ENCODE assay signal across 2 mouse cellular contexts in the genomic region with DNA sequence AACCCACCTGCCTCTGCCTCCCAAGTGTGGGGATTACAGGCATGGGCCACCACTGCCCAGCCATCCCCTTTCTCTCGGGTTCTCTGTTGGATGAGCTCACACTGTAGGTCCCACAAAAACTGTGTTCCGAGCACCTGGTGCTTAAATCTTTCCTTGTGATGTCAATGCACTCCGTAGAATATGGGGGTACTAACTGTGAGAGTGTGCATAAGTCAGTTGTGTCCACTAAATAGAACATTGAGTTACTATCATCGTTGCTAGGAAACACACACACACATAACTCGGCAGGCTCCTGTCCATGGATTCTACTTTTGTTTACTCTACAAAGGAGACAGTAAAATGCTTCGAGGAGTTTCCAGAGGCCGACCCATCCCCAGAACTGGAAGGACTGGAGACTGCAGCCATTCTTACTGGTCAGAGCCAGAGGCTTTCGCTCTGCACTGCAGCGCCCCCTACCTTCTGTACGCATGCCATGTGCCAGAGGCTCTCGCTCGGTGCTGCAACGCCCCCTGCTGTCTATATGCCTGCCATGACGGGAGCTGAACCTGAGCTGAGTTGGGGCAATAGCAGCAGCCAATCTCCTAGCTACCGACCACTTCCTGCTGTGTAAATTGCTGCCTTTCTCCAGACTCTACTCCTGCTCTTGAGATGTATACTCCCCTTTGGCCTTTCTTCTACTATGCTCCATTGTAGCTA.
TF ChIP-seq lines count a peak whose summit lies in the region.

No protein-coding gene starts in this region.

TF ChIP-seq in C2C12, 6 proteins besides CTCF, POLR2A, EP300 and RAD21 (continued from another document):
- no peak for TF ChIP-seq USF1 (IDR thresholded peaks at IDR 0.05; ENCODE audit: low read depth)

TF ChIP-seq in myocyte, 11 proteins besides CTCF, POLR2A, EP300 and RAD21:
- TF ChIP-seq MYOD1 (IDR thresholded peaks at IDR 0.05; ENCODE audit: control insufficient read depth in 1 of 3, insufficient read length in 2 of 3, low read depth in 2 of 3) (peak in 1 of 3 experiments; percentile 35), REST (IDR thresholded peaks at IDR 0.05; ENCODE audit: insufficient read depth, insufficient read length) (no peak), MYOG (IDR thresholded peaks at IDR 0.05; ENCODE audit: control insufficient read depth in 1 of 3, insufficient read depth in 1 of 3, insufficient read length in 2 of 3, low read depth in 2 of 3) (peak in 2 of 3 experiments; percentile 21 to 40), TCF3 (IDR thresholded peaks at IDR 0.05; ENCODE audit: insufficient read length, low read depth) (no peak), E2F4 (IDR thresholded peaks at IDR 0.05; ENCODE audit: insufficient read depth) (no peak), TCF12 (IDR thresholded peaks at IDR 0.05; ENCODE audit: insufficient read depth, poor library complexity, severe bottlenecking) (no peak), CEBPB (IDR thresholded peaks at IDR 0.05; ENCODE audit: insufficient read depth, poor library complexity, severe bottlenecking) (no peak), SRF (IDR thresholded peaks at IDR 0.05; ENCODE audit: control insufficient read depth, insufficient read length, low read depth) (peak; percentile 55), USF1 (IDR thresholded peaks at IDR 0.05; ENCODE audit: low read depth) (no peak), MAX (IDR thresholded peaks at IDR 0.05; ENCODE audit: low read depth) (peak; percentile 35), POLR2AphosphoS2 (IDR thresholded peaks at IDR 0.05; ENCODE audit: insufficient read length, low read depth) (no peak)
